In the genomic region with DNA sequence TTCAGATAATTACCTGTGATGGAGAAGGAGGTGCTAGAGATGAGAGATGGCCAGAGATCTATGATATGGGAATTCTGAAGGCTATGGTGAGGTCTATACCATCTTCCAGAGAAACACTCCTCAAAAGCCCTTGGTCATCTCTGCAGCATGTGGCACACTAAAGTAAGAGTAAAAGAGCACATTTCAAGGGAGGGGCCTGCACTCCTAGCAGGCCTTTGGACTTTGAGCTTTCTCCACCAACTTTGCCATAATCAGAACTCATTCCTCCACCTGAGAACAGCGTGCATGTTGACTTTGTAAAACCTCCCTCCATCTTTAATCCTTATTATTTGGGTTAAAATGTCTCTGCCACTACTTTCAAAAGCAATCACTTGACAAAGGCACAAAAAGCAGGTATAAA, we compare ENCODE assay signal across 28 mouse cellular contexts. TPM values are rescaled to one million over a fixed set of nuclear protein-coding genes. Genes with fewer than 3 reads are reported as not detected.
DNase-seq lines count a peak whose midpoint lies in the region; ATAC-seq and TF ChIP-seq lines count a peak whose summit lies in the region.
"Had no signal": no experiment of that assay in that cellular context is flagged by ENCODE, and none has a peak within 500 bp of the region (broad histone marks: within the 10 kb centered on the region; RNA-seq: fewer than 3 reads in every experiment).

No protein-coding gene starts in this region.

- no peak for TF ChIP-seq POLR2A in small intestine, adult 2 months (IDR thresholded peaks at IDR 0.05; ENCODE audit: low read depth, low read length)

- H3K4me2 ChIP-seq in intestine, embryonic 16.5 days (ENCODE audit: low read depth, low read length): no peak overlapping the region
- H3K4me2 ChIP-seq: embryonic facial prominence, embryonic 13.5 days; embryonic facial prominence, embryonic 15.5 days; forebrain, embryonic 12.5 days had no signal

- no peaks in the 10 kb centered on the region for H3K9me3 ChIP-seq in intestine, embryonic 16.5 days (ENCODE audit: control insufficient read depth, low read length)
- H3K9me3 ChIP-seq: embryonic facial prominence, embryonic 13.5 days; embryonic facial prominence, embryonic 15.5 days; forebrain, embryonic 10.5 days; forebrain, embryonic 12.5 days; G1E had no signal

- peak; percentile 7 for DNase-seq in heart, adult 11 months
- no peak for DNase-seq in heart, adult 18-20 months
- DNase-seq in adrenal gland, postnatal 10 days: no peak
- DNase-seq in lung, postnatal 36 days: no peak
- DNase-seq in urinary bladder, adult 18-20 months (ENCODE audit: low spot score in 2 of 2): no peak
- DNase-seq: adrenal gland, adult 8-10 months; adrenal gland, postnatal 25 days; B cell, adult 2 months; cerebellum, adult 11 months; cerebellum, adult 18-20 months; cerebellum, adult 8-10 months; cerebellum, adult 9-11 months; cerebellum, postnatal 14 days; cerebellum, postnatal 36 days; embryo, embryonic 11 days had no signal

- H3K27me3 ChIP-seq in intestine, embryonic 16.5 days (replicated peaks; ENCODE audit: control insufficient read depth, insufficient read depth, low read length): no peaks in the 10 kb centered on the region
- H3K27me3 ChIP-seq in small intestine, adult 2 months (ENCODE audit: control insufficient read depth, insufficient read depth, low read length): no peaks in the 10 kb centered on the region; the same call in 1 of the 2 replicates
- H3K27me3 ChIP-seq: CH12.LX; embryonic facial prominence, embryonic 13.5 days; embryonic facial prominence, embryonic 15.5 days; forebrain, embryonic 12.5 days; Patski had no signal

- no peak for TF ChIP-seq CTCF in small intestine, adult 2 months (IDR thresholded peaks at IDR 0.05; ENCODE audit: extremely low read depth, insufficient read length, insufficient replicate concordance, low read depth, low read length)

- ATAC-seq in intestine, embryonic 16.5 days: peak; percentile 87
- ATAC-seq: activated CD4-positive, CD25-positive, alpha-beta regulatory T cell, adult 4 months; CD4-positive, CD25-positive, alpha-beta regulatory T cell, adult 4 months; forebrain, embryonic 14.5 days; Patski had no signal

- no peak overlapping the region for H3K27ac ChIP-seq in intestine, embryonic 16.5 days (ENCODE audit: low read length)
- peak overlapping the region; percentile 37; the same call in 1 of the 2 replicates for H3K27ac ChIP-seq in small intestine, adult 2 months (ENCODE audit: insufficient read depth, low read depth, low read length)
- H3K27ac ChIP-seq: embryonic facial prominence, embryonic 13.5 days; embryonic facial prominence, embryonic 15.5 days; forebrain, embryonic 10.5 days; forebrain, embryonic 12.5 days had no signal

- no peak overlapping the region for H3K9ac ChIP-seq in intestine, embryonic 16.5 days (ENCODE audit: low read depth, low read length)
- H3K9ac ChIP-seq: embryonic facial prominence, embryonic 13.5 days; embryonic facial prominence, embryonic 15.5 days; forebrain, embryonic 12.5 days had no signal

- H3K36me3 ChIP-seq in intestine, embryonic 16.5 days (ENCODE audit: control insufficient read depth, insufficient read depth, low read length): no peaks in the 10 kb centered on the region
- no peaks in the 10 kb centered on the region for H3K36me3 ChIP-seq in small intestine, adult 2 months (ENCODE audit: control insufficient read depth, insufficient read depth, low read length)
- H3K36me3 ChIP-seq: embryonic facial prominence, embryonic 13.5 days; embryonic facial prominence, embryonic 15.5 days; forebrain, embryonic 10.5 days; forebrain, embryonic 12.5 days; G1E had no signal

- no peak overlapping the region for H3K4me3 ChIP-seq in intestine, embryonic 16.5 days (ENCODE audit: low read length)
- no peak overlapping the region for H3K4me3 ChIP-seq in small intestine, adult 2 months (ENCODE audit: low read depth, low read length)
- H3K4me3 ChIP-seq: embryonic facial prominence, embryonic 13.5 days; embryonic facial prominence, embryonic 15.5 days; erythroblast, embryonic 14.5 days; forebrain, embryonic 10.5 days; forebrain, embryonic 12.5 days had no signal

- WGBS in intestine, embryonic 16.5 days: 58% methylated on average over 1 of the region's 1 CpGs
- 27% methylated on average over 1 of the region's 1 CpGs for WGBS in small intestine, adult 2 months

- H3K4me1 ChIP-seq in intestine, embryonic 16.5 days (ENCODE audit: control insufficient read depth, insufficient read depth, low read length): peaks cover 5% of the 10 kb centered on the region; the same call in 1 of the 2 replicates
- peaks cover 6% of the 10 kb centered on the region; the same call in 1 of the 2 replicates for H3K4me1 ChIP-seq in small intestine, adult 2 months (ENCODE audit: control insufficient read depth, insufficient read depth, insufficient read length, low read length)
- H3K4me1 ChIP-seq: embryonic facial prominence, embryonic 13.5 days; embryonic facial prominence, embryonic 15.5 days; forebrain, embryonic 10.5 days; forebrain, embryonic 12.5 days had no signal

RNA-seq across cellular contexts. Expression of a gene that starts 31.5 kb away (rescaled TPM):
- 10 to 100 TPM; 14.3 to 16.1 TPM for total RNA-seq in heart, adult 18-20 months (2021)
- 17.1 and 18.6 TPM in 2 replicates for polyA plus RNA-seq in intestine, embryonic 16.5 days (2015; fragmentation: Nextera tagmentation; extraction: Ambion mirVana)
- 6.9 and 60.5 TPM in 2 replicates for polyA plus RNA-seq in small intestine, adult 2 months (2012; rRNA removed)
- total RNA-seq in adrenal gland, postnatal 10 days (2021): 10 to 100 TPM; 18.1 to 26.3 TPM
